11 mouse cellular contexts compared by ENCODE assay signal in the genomic region with DNA sequence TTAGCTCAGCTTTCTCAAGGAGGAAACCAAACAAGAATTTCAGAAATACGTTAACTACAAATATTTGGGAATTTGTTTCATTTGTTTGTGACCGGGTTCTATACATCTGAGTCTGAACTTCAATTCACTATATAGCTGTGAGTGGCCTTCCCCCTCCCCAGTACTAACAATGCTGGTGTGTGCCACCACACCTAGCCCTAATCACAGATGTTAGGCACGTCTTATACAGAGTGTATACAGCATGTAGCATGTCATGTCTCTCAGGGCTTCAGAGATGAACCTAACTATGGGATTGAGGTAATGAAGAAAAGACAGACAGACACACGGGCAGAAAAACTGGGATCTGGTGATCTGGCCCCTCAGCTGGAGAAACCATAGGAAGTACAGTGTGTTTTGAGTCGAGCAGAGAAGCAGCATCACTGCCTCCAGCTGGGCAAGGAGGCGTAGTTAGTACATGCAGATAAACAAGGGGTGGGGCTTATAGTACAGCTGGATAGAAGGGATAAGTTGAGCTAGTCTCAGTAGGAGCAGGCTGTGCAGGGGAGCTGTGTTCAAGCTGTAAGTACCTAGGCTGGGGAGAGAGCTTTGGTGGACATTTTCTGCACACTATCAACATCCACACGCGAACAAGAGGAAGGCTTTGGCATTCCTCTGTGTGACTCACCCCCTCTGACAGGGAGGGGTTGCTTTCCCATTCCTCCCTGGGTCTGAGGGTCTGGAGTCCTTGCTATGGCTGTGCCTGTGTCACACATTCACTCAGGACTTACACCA. TPM values are rescaled to one million over a fixed set of nuclear protein-coding genes. Genes with fewer than 3 reads are reported as not detected.
A peak's percentile ranks its signal among the peaks of the same experiment; 100 is the strongest.
DNase-seq lines count a peak whose midpoint lies in the region; ATAC-seq lines count a peak whose summit lies in the region.
"Had no signal": no experiment of that assay in that cellular context is flagged by ENCODE, and none has a peak within 500 bp of the region (broad histone marks: within the 10 kb centered on the region; RNA-seq: fewer than 3 reads in every experiment).

No protein-coding gene starts in this region.

- H3K4me1 ChIP-seq in forebrain, embryonic 14.5 days (ENCODE audit: control insufficient read depth, insufficient read depth, low read length), result no peaks in the 10 kb centered on the region
- H3K4me1 ChIP-seq in forebrain, embryonic 12.5 days, result peaks cover 9% of the 10 kb centered on the region; the same call in 1 of the 2 replicates
- peaks cover 2% of the 10 kb centered on the region; the same call in 1 of the 2 replicates for H3K4me1 ChIP-seq in lung, embryonic 16.5 days (replicated peaks; ENCODE audit: control insufficient read depth, insufficient read depth, low read length)
- peaks cover 63% of the 10 kb centered on the region for H3K4me1 ChIP-seq in erythroblast, embryonic 14.5 days (ENCODE audit: control insufficient read depth)

- WGBS in forebrain, embryonic 14.5 days, result 58% methylated on average over 8 of the region's 8 CpGs
- WGBS in forebrain, embryonic 12.5 days, result 71% methylated on average over 8 of the region's 8 CpGs
- 34% methylated on average over 8 of the region's 8 CpGs for WGBS in lung, embryonic 16.5 days

- no peak overlapping the region for H3K4me2 ChIP-seq in forebrain, embryonic 14.5 days (ENCODE audit: low read length)
- no peak overlapping the region for H3K4me2 ChIP-seq in forebrain, embryonic 12.5 days
- H3K4me2 ChIP-seq in lung, embryonic 16.5 days (ENCODE audit: low read depth, low read length), result no peak overlapping the region

- H3K27ac ChIP-seq in forebrain, embryonic 14.5 days (ENCODE audit: low read depth, low read length), result no peak overlapping the region
- no peak overlapping the region for H3K27ac ChIP-seq in forebrain, embryonic 12.5 days
- no peak overlapping the region for H3K27ac ChIP-seq in lung, embryonic 16.5 days (ENCODE audit: low read length)

- H3K27me3 ChIP-seq in forebrain, embryonic 14.5 days (replicated peaks; ENCODE audit: control insufficient read depth, insufficient read depth, low read length), result no peaks in the 10 kb centered on the region
- no peaks in the 10 kb centered on the region for H3K27me3 ChIP-seq in forebrain, embryonic 12.5 days
- H3K27me3 ChIP-seq in lung, embryonic 16.5 days (ENCODE audit: control insufficient read depth, insufficient read depth, low read depth, low read length), result no peaks in the 10 kb centered on the region
- no peaks in the 10 kb centered on the region for H3K27me3 ChIP-seq in erythroblast, embryonic 14.5 days (ENCODE audit: control insufficient read depth)
- H3K27me3 ChIP-seq: CH12.LX had no signal

- no peak overlapping the region for H3K9ac ChIP-seq in forebrain, embryonic 14.5 days (ENCODE audit: low read length)
- H3K9ac ChIP-seq in forebrain, embryonic 12.5 days, result no peak overlapping the region
- no peak overlapping the region for H3K9ac ChIP-seq in lung, embryonic 16.5 days (ENCODE audit: low read length)

- no peak overlapping the region for H3K4me3 ChIP-seq in forebrain, embryonic 14.5 days (ENCODE audit: low read depth, low read length)
- H3K4me3 ChIP-seq in forebrain, embryonic 12.5 days (replicated peaks), result no peak overlapping the region
- H3K4me3 ChIP-seq in lung, embryonic 16.5 days (ENCODE audit: low read length), result no peak overlapping the region
- H3K4me3 ChIP-seq in erythroblast, embryonic 14.5 days (replicated peaks), result peak overlapping the region; percentile 72

- no peak for DNase-seq in forebrain, embryonic 14.5 days (ENCODE audit: low spot score)
- DNase-seq in lung, postnatal 14 days, result no peak
- DNase-seq in spleen, postnatal 36 days (ENCODE audit: low spot score in 2 of 2), result peak; percentile 29 to 50
- no peak for DNase-seq in testis, postnatal 10 days (ENCODE audit: low spot score)
- DNase-seq in kidney, postnatal 25 days, result no peak
- DNase-seq: right cerebral cortex, adult 18-20 months had no signal

- no peaks in the 10 kb centered on the region for H3K9me3 ChIP-seq in forebrain, embryonic 14.5 days (replicated peaks; ENCODE audit: control insufficient read depth, low read length)
- H3K9me3 ChIP-seq in forebrain, embryonic 12.5 days, result no peaks in the 10 kb centered on the region
- peaks cover 5% of the 10 kb centered on the region; the same call in 1 of the 2 replicates for H3K9me3 ChIP-seq in lung, embryonic 16.5 days (ENCODE audit: control insufficient read depth, low read length)
- H3K9me3 ChIP-seq in erythroblast, embryonic 14.5 days (ENCODE audit: control insufficient read depth, low read length), result peaks cover 14% of the 10 kb centered on the region

- 0 out of 2 replicates have a peak, but pooled peaks have one; percentile 32 for ATAC-seq in forebrain, embryonic 14.5 days
- no peak for ATAC-seq in forebrain, embryonic 12.5 days (ENCODE audit: low FRiP score)
- peak; percentile 60 for ATAC-seq in lung, embryonic 16.5 days (ENCODE audit: low read depth)
- ATAC-seq: inflammation-experienced regulatory T-cells, adult 6 months had no signal

- H3K36me3 ChIP-seq in forebrain, embryonic 14.5 days (ENCODE audit: control insufficient read depth, insufficient read depth, low read length), result no peaks in the 10 kb centered on the region
- H3K36me3 ChIP-seq in forebrain, embryonic 12.5 days (replicated peaks), result no peaks in the 10 kb centered on the region
- no peaks in the 10 kb centered on the region for H3K36me3 ChIP-seq in lung, embryonic 16.5 days (ENCODE audit: control insufficient read depth, insufficient read depth, low read length)
- peaks cover 27% of the 10 kb centered on the region for H3K36me3 ChIP-seq in erythroblast, embryonic 14.5 days (ENCODE audit: control insufficient read depth)

RNA-seq across cellular contexts. Expression of gene Strn3, which starts 8.1 kb away (rescaled TPM):
- polyA plus RNA-seq in forebrain, embryonic 14.5 days (2014; fragmentation: Nextera tagmentation; extraction: Ambion mirVana), result 41.7 and 46.9 TPM in 2 replicates
- 57.3 and 63.5 TPM in 2 replicates for polyA plus RNA-seq in forebrain, embryonic 12.5 days (2016; fragmentation: Nextera tagmentation; extraction: Ambion mirVana)
- polyA plus RNA-seq in lung, embryonic 16.5 days (2015; fragmentation: Nextera tagmentation; extraction: Ambion mirVana), result 36.1 and 37.4 TPM in 2 replicates
- 0.47 and 0.48 TPM in 2 replicates for polyA plus RNA-seq in erythroblast, embryonic 14.5 days (2012)

RNA-seq across cellular contexts. Expression of gene Ap4s1, which starts 9.0 kb away (rescaled TPM):
- polyA plus RNA-seq in forebrain, embryonic 14.5 days (2014; fragmentation: Nextera tagmentation; extraction: Ambion mirVana), result 44.3 and 51.6 TPM in 2 replicates
- polyA plus RNA-seq in forebrain, embryonic 12.5 days (2016; fragmentation: Nextera tagmentation; extraction: Ambion mirVana), result 50.8 and 52.6 TPM in 2 replicates
- polyA plus RNA-seq in lung, embryonic 16.5 days (2015; fragmentation: Nextera tagmentation; extraction: Ambion mirVana), result 26.8 and 29.5 TPM in 2 replicates
- polyA plus RNA-seq in erythroblast, embryonic 14.5 days (2012), result 1.2 and 1.5 TPM in 2 replicates

Comparison
In these comparisons a context has a peak if more than half of its experiments do, and no peak if none do; other contexts are left out.
1. DNase-seq: peak in spleen, postnatal 36 days (2 of 2); none in forebrain, embryonic 14.5 days (single experiment), lung, postnatal 14 days (single experiment), testis, postnatal 10 days (single experiment) and kidney, postnatal 25 days (0 of 2).
2. RNA of gene Strn3, which starts 8.1 kb away (polyA plus RNA-seq): 57.3 to 63.5 TPM in forebrain, embryonic 12.5 days, 41.7 to 46.9 TPM in forebrain, embryonic 14.5 days and 36.1 to 37.4 TPM in lung, embryonic 16.5 days; 0.47 to 0.48 TPM in erythroblast, embryonic 14.5 days; every median in the first group is over 10 times any median in the second.
3. RNA of gene Ap4s1, which starts 9.0 kb away (polyA plus RNA-seq): 50.8 to 52.6 TPM in forebrain, embryonic 12.5 days, 44.3 to 51.6 TPM in forebrain, embryonic 14.5 days and 26.8 to 29.5 TPM in lung, embryonic 16.5 days; 1.2 to 1.5 TPM in erythroblast, embryonic 14.5 days; every median in the first group is over 10 times any median in the second.